Mouse (Mus musculus) cerebellum, adult 11 months (tissue): Measurements from ENCODE around the gene Tmem19.

Source experiments
- DNase-seq: peaks from one replicate; pipeline ENCODE4 v3.0.0; 2022

Gene Tmem19

GRCm38 (mm10) chr10:115307331-115307875 lies 54.9 kb downstream of the Tmem19 start:
- no peak for DNase-seq

GRCm38 (mm10) chr10:115298683-115299082 lies 63.6 kb downstream of the Tmem19 start:
- DNase-seq, result no peak

- DNase-seq, result no peak
Observed at GRCm38 (mm10) chr10:115297582-115297981, 64.7 kb downstream of the Tmem19 start.

- no peak for DNase-seq
Observed at GRCm38 (mm10) chr10:115296401-115296935, 65.8 kb downstream of the Tmem19 start.

- no peak for DNase-seq
Observed at GRCm38 (mm10) chr10:115295162-115295561, 67.1 kb downstream of the Tmem19 start.

- DNase-seq, result no peak
Observed at GRCm38 (mm10) chr10:115294715-115295114, 67.6 kb downstream of the Tmem19 start.

GRCm38 (mm10) chr10:115293946-115294345 lies 68.4 kb downstream of the Tmem19 start:
- no peak for DNase-seq

GRCm38 (mm10) chr10:115290671-115291070 lies 71.6 kb downstream of the Tmem19 start:
- DNase-seq, result no peak
